Mouse (Mus musculus) gastrocnemius, adult 8-10 months (tissue): ENCODE data around the gene Slc41a3. TPM values are rescaled to one million over a fixed set of nuclear protein-coding genes. Genes with fewer than 3 reads are reported as not detected.

ENCODE experiments used
- DNase-seq, 2 experiments: peaks; one replicate each; pipeline ENCODE4 v3.0.0; 2022; ENCODE audit warnings: low spot score in 2 of 2
- total RNA-seq, 4 experiments: library from RNA; stranded (reverse); gene quantifications; 2 replicates each; pipeline ENCODE4 v1.2.4; 2022

The Slc41a3 gene
- total RNA-seq, result 10 to 100 TPM; 60.8 to 78.9 (median 75.8) TPM

DNA sequence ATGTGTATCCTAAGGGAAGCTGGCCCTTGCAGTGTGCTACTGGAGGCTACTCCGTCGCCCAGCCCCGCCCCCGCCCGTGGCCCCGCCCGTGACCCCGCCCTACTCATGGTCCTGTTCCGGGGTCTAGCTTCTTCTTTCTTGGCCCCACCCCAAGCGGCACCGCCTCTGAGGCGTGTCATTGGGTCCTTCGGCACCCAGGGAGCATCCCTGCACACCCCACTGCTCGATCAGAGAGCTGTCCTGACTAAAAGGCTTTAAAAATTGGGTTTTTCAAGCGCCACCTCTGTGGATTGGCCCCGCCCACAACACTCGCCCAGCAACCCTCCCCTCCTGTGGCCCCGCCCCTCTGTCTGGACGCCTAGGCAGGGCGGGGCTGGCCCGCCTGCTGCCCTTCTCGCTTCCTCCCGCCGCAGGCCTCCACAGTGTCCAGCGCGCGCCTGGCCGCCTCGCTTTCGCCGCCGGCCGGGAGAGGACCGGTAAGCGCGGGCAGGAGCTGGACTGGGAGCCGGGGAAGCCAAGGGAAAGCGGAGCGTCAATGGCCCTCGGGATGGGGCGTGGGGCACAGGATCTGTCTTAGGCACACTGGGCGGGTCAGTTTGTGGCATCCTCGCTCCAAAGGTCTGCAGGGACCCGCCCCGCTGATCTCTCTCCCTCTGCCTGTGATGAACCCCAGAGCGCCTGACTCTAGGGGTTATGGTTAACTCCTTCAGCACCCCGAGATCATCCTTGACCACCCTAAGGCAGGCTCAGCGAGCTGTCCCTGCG is at the start of gene Slc41a3:
TSS of gene Slc41a3 (plus strand) at position 193 of the 765 bp plus-strand sequence.
- DNase-seq, result peak; percentile 91 to 94

DNA sequence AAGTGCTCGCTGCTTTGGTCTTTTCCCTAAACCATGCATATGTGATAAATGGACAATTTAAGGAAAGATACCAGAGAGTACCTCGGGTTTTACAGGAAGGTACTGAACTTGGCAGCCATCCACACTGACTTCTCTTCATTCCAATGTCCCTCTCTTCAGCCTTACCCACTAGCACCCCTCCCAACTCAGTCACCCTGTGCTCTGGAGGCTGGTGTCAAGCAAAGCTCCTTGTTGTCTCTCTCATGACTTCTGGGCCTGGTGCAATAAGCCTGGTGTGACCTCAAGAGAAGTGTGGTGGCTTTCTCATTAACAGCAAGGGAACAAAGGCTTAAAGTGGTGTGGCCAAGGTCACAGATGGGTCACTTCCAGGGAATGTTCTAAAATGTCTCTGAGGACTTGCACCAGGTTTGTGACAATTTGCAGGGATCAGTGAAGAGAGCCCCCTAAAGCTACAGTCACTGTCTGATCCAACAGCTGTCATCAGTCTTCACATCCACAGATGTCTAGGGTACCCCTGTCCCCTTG is 47.9 kb upstream of the Slc41a3 start:
- no peak for DNase-seq

DNA sequence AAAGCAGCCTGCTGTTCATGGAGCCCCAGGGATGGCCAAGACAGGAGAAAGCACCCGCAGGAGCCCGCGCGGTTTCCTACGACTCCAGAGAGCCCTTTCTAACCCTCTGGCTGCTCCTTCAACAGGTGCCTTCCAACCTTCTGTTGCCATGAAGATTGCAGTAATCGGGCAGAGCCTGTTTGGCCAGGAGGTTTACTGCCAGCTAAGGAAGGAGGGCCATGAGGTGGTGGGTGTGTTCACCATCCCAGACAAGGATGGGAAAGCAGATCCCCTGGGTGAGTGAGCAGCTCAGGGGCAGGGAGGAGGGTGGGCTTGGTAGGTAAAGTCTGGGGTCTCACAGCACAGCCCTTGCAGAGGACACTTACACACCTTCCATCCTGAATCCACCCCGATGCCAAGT is 47.4 kb upstream of the Slc41a3 start:
- no peak for DNase-seq

DNA sequence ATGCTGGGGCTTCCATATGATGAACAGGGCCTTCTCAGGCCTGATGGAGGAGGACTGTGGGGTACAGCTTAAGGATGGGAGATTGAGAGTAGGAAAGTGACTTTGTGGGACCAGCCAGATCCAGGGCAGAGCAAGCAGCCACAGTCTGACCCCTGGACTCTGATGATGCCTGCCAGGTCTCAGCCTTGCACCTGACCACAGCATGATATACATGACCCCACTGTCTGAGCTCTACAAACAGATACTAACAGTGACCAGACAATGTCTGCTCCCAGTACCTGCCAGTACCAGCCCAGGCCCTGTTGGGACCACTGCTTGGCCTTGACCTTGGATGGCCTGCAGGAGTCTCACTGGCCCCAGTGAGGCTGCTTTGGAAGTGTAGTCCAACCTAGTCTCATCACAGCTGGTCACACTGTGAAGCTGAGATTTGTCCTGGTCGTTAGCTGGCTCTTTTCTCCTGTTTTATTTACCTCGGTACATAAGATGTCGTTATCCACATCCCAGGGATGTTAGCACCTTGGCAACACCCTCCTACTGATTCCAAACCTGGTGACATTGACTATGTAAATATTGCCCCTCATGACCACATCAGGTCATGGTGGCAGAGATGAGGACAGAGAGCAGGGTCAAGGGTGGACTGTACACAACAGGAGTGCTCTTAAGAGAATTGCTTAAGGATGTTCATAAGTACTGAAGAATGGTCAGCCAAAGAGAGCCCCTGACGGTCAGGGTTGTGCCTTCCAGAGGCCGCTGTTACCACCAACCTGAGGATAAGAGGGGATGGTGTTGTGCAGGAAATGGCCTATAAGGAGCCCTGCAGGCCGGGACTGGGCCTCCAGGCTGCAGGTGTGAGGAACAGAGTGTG is 46.5 kb upstream of the Slc41a3 start:
- no peak for DNase-seq

DNA sequence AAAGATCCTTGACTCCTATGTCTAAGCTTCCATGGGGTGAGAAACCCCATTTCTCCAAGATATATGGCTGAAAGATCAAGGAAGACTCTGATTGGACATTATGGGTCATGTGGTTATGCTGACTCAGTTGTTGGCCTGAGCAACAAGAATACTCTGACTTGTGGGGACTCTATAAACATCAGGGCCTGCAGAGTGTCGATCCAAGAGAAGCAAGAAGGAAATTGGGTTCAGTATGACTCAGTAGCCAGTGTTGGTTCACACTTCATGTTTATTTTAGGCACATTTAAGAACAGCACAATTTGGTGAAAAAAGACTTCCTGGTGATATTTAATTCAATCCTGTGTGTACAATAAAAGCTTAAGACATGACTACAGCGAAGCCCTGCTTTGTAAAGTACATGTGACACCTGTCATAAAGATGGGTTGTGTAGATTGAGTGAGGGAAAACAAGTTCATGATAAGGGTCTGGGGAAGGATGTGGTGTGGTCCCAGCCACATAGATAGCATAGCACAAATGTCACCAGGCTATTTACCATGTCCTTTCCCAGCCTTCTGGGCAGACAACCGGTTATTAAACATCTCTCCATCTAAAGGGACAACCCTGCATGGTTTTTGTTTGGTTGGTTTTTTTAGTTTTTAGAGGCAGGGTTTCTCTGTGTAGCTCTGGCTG is 44.0 kb upstream of the Slc41a3 start:
- no peak for DNase-seq

DNA sequence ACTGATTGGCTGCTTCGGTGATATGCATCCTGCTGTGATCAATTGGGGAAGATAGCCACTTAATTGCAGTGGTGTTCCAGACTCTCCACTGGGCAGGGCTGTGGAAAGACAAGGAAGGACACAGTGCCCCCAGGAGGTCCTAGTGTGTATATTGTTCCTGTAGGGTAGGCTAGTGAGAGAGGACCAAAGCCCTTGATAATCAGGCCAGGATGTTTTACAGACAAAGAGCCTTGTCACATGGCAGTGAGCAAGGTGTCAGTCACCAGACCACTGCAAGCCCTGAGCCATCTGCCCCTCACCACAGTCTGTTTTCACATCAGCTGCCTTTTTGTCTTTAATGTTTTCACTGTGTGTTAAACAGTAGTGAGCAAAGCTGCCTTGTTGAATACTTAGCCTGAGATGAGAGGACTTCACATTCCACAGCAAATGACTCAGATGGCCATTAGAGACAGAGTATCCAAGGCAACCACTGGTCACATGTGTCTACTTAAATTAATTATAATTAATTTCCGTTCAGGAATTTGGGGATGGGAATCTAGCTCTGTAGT is 43.2 kb upstream of the Slc41a3 start:
- no peak for DNase-seq

DNA sequence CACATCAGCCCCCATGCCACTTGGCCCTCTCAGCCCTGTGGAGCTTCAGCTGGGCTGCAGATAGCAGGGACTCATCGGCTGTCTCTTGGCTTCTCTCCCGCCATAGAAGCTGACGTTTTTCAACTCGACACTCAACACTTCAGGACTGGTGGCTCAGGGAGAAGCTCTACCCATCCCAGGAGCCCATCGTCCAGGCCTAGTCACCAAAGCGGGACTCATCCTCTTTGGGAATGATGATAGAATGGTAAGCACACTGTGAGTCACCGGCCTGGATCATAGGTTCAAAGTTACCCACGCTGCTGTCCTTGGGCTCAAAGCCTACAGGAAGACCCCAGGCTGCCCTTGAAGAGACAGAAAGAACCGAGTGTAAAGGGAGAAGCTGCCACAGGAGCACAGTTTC is 40.3 kb upstream of the Slc41a3 start:
- DNase-seq, result no peak

DNA sequence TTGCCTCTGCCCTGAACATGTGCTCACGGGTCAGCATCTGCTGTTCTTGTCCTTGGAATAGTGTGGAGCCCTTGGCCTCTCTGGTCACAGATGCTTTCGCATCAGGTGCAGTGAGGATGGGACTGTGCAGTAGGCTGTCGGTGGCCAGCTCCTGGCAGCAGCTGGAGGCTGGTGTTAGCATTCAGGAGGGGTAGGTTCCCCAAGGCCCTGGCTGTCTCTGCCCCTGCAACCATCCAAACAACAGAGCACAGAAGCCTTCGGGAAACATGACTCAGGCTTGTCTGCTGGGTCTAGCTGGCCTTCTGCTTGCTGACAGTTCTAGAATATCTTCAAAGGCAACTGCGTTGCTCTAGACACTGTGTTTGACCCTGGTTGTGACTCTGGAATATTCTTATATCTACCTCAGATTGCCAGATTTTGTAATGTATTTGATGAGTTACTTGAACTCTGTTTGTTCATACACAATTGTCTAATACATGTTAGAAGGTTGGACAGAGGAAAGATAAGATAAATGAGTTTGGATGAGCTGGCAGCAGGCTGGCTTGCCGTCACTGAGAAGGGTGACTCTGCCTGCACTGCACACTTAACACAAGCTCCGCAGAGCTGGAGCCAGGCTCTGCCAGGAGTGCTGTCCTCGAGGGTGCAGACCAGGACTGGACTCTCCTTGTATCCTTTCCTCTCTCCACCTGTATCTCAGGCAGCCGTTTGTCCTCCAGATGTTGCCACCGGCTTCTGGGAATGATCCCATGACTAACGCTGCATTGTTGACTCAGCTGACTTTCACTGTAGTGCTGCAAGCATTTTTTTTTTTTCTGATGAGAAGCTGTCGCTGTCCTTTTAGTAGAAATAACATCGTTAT is 38.9 kb upstream of the Slc41a3 start:
- no peak for DNase-seq

DNA sequence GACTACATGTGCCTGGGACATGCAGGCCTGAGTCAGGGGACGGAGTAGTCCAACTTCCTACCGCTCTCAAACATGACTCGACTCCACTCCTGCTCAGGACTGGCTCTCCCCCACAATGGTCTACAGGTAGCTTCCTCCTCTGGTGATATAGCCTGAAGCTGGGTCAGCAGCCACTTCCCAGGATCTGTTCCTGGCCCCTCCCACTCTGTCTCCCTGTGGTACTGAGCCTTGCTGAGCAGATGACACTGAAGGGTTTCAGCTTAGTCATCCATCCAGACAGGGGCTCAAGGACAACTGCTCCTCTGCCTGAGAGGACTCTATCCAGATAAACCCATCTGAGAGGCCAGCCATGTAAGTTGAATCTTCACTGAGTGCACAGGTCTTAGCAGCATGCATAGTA is 37.0 kb upstream of the Slc41a3 start:
- no peak for DNase-seq

DNA sequence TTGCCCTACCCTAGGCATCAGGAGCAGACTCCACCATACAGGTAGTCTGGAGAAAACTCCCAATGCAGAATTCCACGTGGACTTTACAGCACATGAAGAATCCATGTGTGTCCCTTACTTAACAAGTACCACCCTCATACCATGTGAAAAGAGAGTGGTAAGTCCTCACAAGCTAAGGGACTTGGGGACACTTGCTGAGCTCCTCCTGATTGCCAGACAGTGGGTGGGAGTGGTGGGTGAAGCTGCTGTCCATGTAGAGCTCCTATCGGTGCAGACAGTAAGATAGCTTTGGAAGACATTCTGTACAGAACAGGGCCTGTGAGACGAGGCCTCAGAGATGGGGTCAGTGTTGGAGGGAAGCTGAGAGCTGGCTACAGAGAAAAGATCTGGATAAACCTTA is 36.6 kb upstream of the Slc41a3 start:
- DNase-seq, result no peak

DNA sequence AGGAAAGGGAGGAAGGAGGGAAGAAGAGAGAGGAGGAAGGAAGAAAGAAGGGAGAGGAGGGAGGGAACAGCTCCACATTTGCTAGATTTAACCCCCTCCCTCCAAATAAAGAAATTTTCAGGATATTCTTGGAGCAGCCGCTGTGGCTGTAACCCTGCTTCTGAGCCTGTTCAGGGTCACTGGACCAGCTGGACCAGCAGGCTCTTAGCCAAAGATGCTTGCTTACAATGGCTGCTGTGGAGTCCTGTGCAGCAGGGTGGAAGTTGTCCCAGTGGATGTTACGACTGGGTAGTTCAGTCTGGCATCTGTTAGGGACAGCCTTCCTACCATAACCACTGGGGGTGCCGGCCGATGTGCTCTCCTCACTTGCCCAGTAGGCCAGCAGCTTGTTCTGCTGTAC is 35.8 kb upstream of the Slc41a3 start:
- DNase-seq, result no peak

DNA sequence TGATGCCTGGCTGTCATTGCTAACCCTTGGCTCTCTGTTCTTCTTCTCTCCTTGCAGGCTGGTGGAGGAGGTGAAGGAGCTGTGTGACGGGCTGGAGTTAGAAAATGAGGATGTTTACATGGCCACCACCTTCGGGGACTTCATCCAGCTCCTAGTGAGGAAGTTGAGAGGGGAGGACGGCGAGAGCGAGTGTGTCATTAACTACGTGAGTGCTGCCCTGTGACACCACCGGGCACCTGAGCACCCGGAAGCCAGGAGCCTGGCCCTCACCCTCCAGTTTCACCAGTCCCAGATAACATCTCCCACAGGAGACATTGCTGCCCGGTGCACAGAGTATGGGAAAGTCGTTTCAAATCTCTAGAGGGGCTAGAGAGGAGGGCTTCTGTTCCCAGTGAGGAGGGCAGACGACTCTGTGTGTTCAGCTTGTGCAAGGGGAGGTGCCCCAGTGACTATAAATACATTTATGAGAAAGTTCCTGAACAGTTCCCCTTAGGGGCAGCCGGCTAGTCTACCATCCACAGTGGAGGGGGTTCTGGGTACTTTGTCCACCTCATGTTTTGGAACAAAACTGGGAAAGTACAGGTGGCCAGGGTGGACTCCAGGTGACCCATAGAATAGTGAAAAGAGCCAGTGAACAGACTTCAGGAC is 34.7 kb upstream of the Slc41a3 start:
- DNase-seq, result no peak

DNA sequence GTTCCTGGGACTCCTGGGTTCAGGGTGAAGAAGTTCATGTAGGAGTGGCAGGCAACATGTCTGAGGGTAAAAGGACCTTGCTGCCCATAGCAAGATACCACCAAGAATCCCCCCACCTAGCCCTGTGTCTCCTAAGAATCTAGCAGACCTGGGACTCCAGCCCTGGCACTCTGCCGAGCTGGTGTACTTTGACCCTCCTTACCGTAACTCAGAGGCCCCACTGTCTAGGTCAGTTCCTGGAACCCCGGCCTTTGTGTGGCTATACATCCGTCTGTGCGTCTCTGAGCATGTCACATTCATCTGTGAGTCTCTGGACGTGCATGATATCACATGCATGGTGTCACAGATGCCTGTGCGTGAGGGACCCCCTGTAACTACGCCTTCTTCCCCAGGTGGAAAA is 34.1 kb upstream of the Slc41a3 start:
- no peak for DNase-seq

DNA sequence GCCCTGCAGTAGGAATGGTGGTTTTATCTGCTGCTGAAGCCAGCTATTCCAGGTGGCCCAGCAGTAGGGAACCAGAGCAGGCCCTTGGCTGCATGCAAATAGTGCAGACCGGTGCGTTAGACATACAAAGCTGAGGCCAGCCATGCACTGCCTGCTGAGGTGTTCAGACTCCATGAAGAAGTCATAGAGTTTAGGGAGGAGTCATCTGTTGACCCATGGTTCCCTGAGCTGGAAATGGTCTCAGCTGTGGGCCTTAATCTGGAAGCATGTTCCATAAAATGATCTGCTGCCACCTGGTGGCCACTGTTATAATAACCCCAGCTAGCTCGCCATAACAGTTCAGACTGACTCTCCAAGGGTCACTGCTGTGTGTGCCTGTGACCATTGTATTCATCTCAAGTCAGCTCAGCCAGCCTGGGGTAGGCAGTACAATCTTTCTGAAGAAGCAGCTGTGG is 29.2 kb upstream of the Slc41a3 start:
- DNase-seq, result peak; percentile 67 to 69

DNA sequence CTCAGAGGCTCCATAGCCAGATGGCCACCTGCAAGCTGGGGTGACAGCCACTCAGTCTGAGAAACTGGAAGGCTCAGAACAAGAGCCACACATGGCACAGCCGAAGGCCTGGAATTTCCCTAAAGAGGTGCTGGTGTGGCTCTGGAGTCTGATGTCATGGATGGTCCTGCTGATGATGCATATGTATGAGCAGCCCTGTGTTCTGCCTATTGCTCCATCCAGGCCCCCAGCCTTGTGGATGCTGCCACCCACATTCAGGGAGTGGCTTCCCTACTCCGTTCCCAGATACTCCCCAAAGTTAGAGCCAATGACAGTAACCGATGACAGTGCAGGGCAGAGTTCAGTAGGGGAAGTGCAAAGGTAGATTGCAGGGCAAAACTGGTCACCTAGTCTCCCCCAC is 26.4 kb upstream of the Slc41a3 start:
- DNase-seq, result no peak

DNA sequence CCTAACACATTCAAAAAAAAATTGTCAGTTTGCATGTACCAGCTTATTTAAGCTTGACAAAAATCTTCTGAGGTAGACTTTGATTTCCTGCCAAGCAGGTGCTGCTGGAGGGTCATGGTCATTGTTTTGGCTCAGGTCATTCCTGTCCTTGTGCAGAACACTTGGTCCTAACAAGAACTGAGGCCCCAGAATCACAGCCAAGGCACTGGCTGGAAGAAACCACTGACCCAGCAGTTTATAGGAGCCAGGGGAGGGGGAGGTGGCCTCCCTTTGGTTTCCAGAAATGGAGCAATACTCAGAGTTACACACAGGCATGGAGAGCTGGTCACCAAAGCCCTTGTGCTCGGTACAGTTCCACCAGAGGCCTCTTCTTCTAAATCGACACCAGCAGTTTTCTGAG is 22.2 kb upstream of the Slc41a3 start:
- DNase-seq, result no peak

DNA sequence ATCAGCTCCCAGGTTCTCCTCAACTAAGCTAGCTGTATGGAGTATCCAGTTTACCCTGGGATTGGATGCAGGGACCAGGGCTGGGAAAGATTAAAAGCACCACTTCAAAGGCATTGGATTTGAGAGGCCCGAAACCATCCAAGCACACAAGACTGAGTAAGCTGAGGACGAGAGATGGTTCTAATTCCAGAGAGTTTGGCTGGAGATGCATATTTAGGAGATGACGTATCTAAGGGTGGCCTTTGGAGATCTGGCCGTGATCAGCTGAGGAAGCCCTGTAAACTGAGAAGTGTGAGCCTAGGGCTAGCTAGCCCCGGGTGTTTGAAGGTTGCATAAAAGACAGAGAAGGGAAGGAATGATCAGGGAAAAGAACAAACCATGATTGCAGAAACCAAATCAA is 16.4 kb upstream of the Slc41a3 start:
- peak; percentile 35 to 40 for DNase-seq

DNA sequence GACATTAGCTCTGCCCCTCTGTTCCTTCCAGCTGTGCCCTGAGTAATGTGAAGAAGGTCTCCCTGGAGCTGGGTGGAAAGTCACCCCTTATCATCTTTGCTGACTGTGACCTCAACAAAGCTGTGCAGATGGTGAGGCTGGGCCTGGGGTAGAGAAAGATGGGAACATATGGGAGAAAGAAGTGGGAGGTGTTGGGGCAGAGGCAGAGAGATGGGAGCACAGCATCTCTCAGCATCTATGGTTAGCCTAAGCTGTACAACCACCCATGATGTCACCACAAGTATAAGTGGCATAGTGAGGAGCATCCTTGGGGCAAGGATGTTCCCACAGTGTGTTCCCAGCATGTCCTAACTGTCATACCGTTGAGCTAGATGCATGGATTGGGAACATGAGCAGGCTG is 13.8 kb upstream of the Slc41a3 start:
- no peak for DNase-seq

DNA sequence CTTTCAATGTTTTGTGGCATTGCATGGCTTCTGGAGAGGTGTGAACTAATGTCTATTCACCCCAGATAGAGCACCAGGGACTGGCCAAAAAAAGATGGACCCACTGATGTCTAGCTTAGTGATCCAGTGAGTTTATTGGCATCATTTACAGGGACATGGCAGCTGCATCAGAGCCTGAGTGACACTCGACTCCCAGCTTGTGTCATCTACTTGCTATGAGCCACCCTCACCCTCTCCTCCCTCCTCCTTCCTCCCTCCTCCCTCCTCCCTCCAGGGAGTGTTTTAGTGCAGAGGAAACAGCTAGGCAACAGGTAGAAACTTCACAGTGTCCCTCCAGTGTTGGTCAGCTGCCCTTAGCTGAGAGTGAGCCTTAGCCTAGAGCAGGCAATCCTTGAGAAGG is 9.6 kb upstream of the Slc41a3 start:
- no peak for DNase-seq

DNA sequence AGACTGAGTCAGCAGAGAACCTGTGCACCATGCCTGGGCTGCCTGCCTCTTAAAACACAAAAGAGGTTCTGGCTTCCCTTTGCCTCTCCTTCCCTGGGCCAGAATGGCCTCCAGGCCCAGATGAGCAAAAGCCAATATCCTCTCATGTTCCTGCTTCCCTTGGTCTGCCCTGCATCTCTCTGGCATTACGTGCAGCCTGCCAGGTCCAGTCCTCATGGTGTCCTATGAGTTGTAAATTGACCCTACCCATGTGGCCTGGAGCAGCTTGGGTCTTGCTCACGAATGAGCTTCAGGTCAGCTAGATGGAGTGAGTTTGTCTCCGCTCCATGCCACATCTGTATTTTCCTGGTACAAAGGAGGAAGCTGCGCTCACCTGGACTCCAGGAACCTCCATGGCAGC is 7.5 kb upstream of the Slc41a3 start:
- DNase-seq, result no peak
